Mouse (Mus musculus) thymus, postnatal 10 days (tissue): ENCODE measurements around the gene Birc5.

ENCODE experiments used
- DNase-seq, 2 experiments: peaks; one replicate each; pipeline ENCODE4 v3.0.0; 2021; ENCODE audit warnings: low spot score in 2 of 2

The Birc5 gene

GRCm38 (mm10) chr11:117855360-117855759, 6.3 kb downstream of the Birc5 start:
- no peak for DNase-seq

GRCm38 (mm10) chr11:117855975-117856374, 6.9 kb downstream of the Birc5 start:
- DNase-seq = no peak

GRCm38 (mm10) chr11:117857462-117857861, 8.4 kb downstream of the Birc5 start:
- DNase-seq = no peak

- no peak for DNase-seq
These were observed 9.3 kb downstream of the Birc5 start for GRCm38 (mm10) chr11:117858392-117858791.

- DNase-seq = peak in 1 of 2 experiments; percentile 48
These were observed 11.6 kb downstream of the Birc5 start, which contains the start of gene Tmem235 for GRCm38 (mm10) chr11:117860601-117861000. TSS of gene Tmem235 (plus strand) at chr11:117860752.

- no peak for DNase-seq
These were observed 14.3 kb downstream of the Birc5 start for GRCm38 (mm10) chr11:117863174-117863856.

- no peak for DNase-seq
These were observed 15.8 kb downstream of the Birc5 start for GRCm38 (mm10) chr11:117864805-117865204.

- no peak for DNase-seq
These were observed 16.9 kb downstream of the Birc5 start for GRCm38 (mm10) chr11:117865988-117866387.

- peak; percentile 76 to 88 for DNase-seq
These were observed 21.8 kb downstream of the Birc5 start for GRCm38 (mm10) chr11:117870688-117871365.

- DNase-seq = peak; percentile 43 to 63
These were observed 22.3 kb downstream of the Birc5 start for GRCm38 (mm10) chr11:117871376-117871775.

GRCm38 (mm10) chr11:117871911-117872584, 23.0 kb downstream of the Birc5 start:
- DNase-seq = peak; percentile 88 to 97

- DNase-seq = peak; percentile 56 to 61
These were observed 24.0 kb downstream of the Birc5 start, which contains the start of gene Tha1 for GRCm38 (mm10) chr11:117872861-117873608. TSS of gene Tha1 (minus strand) at chr11:117873481.

- peak; percentile 61 to 68 for DNase-seq
These were observed 25.4 kb downstream of the Birc5 start for GRCm38 (mm10) chr11:117874419-117874818.

GRCm38 (mm10) chr11:117875681-117876080, 26.6 kb downstream of the Birc5 start:
- peak in 1 of 2 experiments; percentile 44 for DNase-seq

GRCm38 (mm10) chr11:117877917-117878745, 29.1 kb downstream of the Birc5 start:
- peak; percentile 56 to 66 for DNase-seq

- no peak for DNase-seq
These were observed 29.8 kb downstream of the Birc5 start for GRCm38 (mm10) chr11:117878892-117879291.

GRCm38 (mm10) chr11:117879676-117880075, 30.6 kb downstream of the Birc5 start:
- DNase-seq = no peak

GRCm38 (mm10) chr11:117880336-117880976, 31.4 kb downstream of the Birc5 start:
- no peak for DNase-seq

GRCm38 (mm10) chr11:117880977-117881358, 31.9 kb downstream of the Birc5 start:
- no peak for DNase-seq

- no peak for DNase-seq
These were observed 32.7 kb downstream of the Birc5 start for GRCm38 (mm10) chr11:117881787-117882186.
